Mouse (Mus musculus): ENCODE measurements around the gene Ank2. TPM values are rescaled to one million over a fixed set of nuclear protein-coding genes. Genes with fewer than 3 reads are reported as not detected.
"Not testable (repeated sequence)": the region's sequence is repeated elsewhere in the genome, so short reads cannot be mapped to it uniquely, and the experiment has no call there.

Gene Ank2
- polyA plus RNA-seq, 1 experiment = not detected

DNA sequence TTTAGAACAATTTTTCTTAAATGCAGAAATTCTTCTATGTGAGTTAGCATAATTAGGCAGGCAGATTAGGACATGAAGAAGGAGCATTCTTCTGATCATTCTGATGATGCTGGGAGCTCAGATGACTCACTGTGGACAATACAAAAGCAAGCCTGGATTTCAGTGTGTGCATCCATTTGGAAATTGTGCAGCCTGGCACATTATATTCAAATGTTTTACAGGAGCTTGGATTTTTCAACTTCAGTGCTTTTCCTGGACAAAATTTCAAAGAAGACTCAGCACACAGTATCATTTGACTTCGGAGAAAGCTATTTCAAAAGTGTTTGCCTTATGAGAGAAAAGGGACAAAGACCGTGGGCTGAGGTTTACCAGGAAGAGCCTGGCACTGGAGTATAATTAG is 157.8 kb downstream of the Ank2 start:
- H3K4me1 ChIP-seq = no peaks in the 10 kb centered on the region
- H3K9me3 ChIP-seq = peaks cover 4% of the 10 kb centered on the region; the same call in 1 of the 2 replicates
- H3K36me3 ChIP-seq (replicated peaks; ENCODE audit: low read length) = no peaks in the 10 kb centered on the region
- no peak overlapping the region for H3K4me3 ChIP-seq (replicated peaks)
- TF ChIP-seq GATA1 (IDR thresholded peaks at IDR 0.05; ENCODE audit: borderline replicate concordance, low read length) = no peak
- TF ChIP-seq FLI1 (IDR thresholded peaks at IDR 0.05; ENCODE audit: low read length) = no peak
- H3K27me3 ChIP-seq (replicated peaks) = no peaks in the 10 kb centered on the region

DNA sequence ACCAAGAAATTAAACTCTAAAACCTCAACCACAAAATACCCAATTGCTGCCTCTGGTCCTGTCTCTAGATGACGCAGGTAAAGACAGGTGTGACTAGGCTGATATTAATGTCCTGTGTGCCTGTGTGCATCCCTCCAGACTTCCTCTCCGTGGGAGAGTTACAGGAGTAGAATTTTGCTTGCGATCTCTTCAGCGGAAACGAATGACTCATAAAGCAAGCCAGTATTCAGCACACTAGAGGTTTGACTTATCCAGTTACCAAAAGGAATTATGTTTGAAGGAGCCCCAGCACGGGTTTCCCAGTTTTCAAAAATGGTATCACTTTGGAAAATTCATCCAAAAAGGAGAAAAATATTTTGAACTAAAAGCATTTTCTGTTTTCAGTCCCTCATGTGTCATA is 164.3 kb downstream of the Ank2 start:
- H3K9me3 ChIP-seq = peaks cover 10% of the 10 kb centered on the region; the same call in 1 of the 2 replicates
- TF ChIP-seq GATA1 (IDR thresholded peaks at IDR 0.05; ENCODE audit: borderline replicate concordance, low read length) (no peak), FLI1 (IDR thresholded peaks at IDR 0.05; ENCODE audit: low read length) (no peak)
- H3K4me1 ChIP-seq = no peaks in the 10 kb centered on the region
- H3K27me3 ChIP-seq (replicated peaks) = no peaks in the 10 kb centered on the region
- no peak overlapping the region for H3K4me3 ChIP-seq (replicated peaks)
- no peaks in the 10 kb centered on the region for H3K36me3 ChIP-seq (replicated peaks; ENCODE audit: low read length)

DNA sequence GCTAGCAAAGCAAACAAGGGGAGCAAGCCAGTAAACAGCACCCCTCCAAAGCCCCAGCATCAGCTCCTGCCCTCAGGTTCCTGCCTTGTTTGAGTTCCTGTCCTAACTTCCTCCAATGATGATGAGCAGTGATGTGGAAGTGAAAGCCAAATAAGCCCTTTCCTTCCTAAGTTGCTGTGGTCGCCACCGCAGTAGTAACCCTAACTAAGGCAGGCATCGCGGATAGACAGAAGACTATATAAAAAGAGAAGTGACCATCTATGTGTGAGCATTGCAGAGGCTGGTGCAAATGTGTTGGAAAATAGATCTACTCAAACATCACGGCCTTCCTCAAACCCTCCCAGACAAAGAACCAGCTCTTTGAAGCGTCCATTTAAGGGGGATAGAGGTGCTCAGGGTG is 167.6 kb downstream of the Ank2 start:
- Histone ChIP-seq H3K27me3 (replicated peaks) (no peaks in the 10 kb centered on the region), H3K36me3 (replicated peaks; ENCODE audit: low read length) (no peaks in the 10 kb centered on the region), H3K4me1 (no peaks in the 10 kb centered on the region), H3K9me3 (peaks cover 10% of the 10 kb centered on the region; the same call in 1 of the 2 replicates), H3K4me3 (replicated peaks) (no peak overlapping the region)
- TF ChIP-seq FLI1 (IDR thresholded peaks at IDR 0.05; ENCODE audit: low read length) = no peak
- TF ChIP-seq GATA1 (IDR thresholded peaks at IDR 0.05; ENCODE audit: borderline replicate concordance, low read length) = no peak

DNA sequence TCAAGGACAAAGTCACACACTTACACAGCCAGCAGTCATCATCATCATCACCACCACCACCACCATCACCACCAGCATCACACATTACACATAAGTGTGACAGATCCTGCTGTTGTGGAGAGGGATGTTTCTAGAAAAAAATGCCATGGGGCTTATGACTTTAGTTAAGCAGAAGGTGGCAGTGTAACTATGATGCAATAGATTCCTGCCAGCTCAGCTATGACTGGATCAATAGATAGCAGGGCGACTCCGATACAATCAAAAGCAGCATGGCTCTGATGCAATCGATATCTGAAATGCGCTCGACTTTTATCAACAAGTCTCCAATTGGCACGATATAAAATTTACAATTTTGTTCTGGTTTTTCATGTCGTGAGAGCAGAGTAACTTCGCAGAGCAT is 172.8 kb downstream of the Ank2 start:
- H3K4me3 ChIP-seq (replicated peaks) = no peak overlapping the region
- TF ChIP-seq FLI1 (IDR thresholded peaks at IDR 0.05; ENCODE audit: low read length) (no peak), GATA1 (IDR thresholded peaks at IDR 0.05; ENCODE audit: borderline replicate concordance, low read length) (no peak)
- no peaks in the 10 kb centered on the region for H3K36me3 ChIP-seq (replicated peaks; ENCODE audit: low read length)
- H3K4me1 ChIP-seq = peaks cover 5% of the 10 kb centered on the region; the same call in 1 of the 2 replicates
- no peaks in the 10 kb centered on the region for H3K9me3 ChIP-seq
- no peaks in the 10 kb centered on the region for H3K27me3 ChIP-seq (replicated peaks)

DNA sequence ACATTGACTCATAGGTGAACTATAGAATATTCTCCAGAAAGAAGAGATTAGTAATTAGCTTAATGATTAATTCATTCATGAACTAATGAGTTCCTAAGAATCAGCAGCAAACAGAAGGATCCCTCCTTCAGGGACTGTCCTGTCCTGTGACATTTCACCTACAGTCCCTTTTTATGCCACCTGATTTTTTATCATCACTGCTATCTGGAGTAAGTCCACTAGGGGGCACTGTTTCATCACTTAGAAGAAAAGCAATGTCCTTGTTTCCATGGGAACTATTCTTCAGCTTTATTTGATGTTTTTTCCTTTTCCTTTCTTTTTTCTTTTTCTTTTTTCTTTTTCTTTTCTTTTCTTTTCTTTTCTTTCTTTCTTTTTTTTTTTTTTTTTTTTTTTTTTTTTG is 176.3 kb downstream of the Ank2 start:
- Histone ChIP-seq H3K27me3 (replicated peaks) (no peaks in the 10 kb centered on the region), H3K4me1 (peaks cover 5% of the 10 kb centered on the region; the same call in 1 of the 2 replicates), H3K36me3 (replicated peaks; ENCODE audit: low read length) (no peaks in the 10 kb centered on the region), H3K4me3 (replicated peaks) (no peak overlapping the region), H3K9me3 (no peaks in the 10 kb centered on the region)
- TF ChIP-seq GATA1 (IDR thresholded peaks at IDR 0.05; ENCODE audit: borderline replicate concordance, low read length) (no peak), FLI1 (IDR thresholded peaks at IDR 0.05; ENCODE audit: low read length) (no peak)

DNA sequence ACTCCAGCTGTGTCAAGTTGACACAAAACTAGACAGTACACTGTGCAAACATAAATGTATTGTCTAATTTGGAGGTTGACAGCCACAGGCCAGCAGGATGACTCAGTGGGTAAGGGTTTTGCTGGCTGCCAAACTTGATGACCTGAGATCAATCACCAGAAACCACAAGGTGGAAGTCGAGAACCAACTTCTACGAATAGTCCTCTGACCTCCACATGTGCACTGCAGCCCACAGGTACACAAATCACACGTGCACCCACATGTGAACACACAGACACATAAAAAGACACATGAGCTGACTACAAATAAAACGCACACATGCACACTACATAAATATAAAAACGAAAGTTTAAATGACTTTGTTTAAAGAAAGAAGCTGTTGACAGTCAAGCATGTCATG is 177.5 kb downstream of the Ank2 start:
- TF ChIP-seq GATA1 (IDR thresholded peaks at IDR 0.05; ENCODE audit: borderline replicate concordance, low read length) = no peak
- TF ChIP-seq FLI1 (IDR thresholded peaks at IDR 0.05; ENCODE audit: low read length) = no peak
- Histone ChIP-seq H3K36me3 (replicated peaks; ENCODE audit: low read length) (no peaks in the 10 kb centered on the region), H3K9me3 (no peaks in the 10 kb centered on the region), H3K4me1 (peaks cover 5% of the 10 kb centered on the region; the same call in 1 of the 2 replicates), H3K4me3 (replicated peaks) (no peak overlapping the region), H3K27me3 (replicated peaks) (no peaks in the 10 kb centered on the region)

DNA sequence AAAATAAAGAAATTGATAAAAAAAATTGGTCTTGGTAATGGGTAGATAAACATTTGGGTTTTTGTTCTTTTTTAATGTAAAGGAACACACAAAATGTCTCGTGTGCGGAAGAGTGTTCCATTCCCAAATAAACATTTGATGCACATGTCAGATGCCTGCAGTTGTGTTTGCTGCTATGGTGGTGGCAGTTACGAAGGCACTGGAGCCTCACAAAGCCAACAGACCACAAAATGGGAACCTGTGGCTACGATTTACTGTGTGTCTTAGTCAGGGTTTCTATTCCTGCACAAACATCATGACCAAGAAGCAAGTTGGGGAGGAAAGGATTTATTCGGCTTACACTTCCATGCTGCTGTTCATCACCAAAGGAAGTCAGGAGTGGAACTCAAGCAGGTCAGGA is 178.1 kb downstream of the Ank2 start:
- H3K4me3 ChIP-seq (replicated peaks); H3K4me1 ChIP-seq; H3K9me3 ChIP-seq; H3K36me3 ChIP-seq (replicated peaks; ENCODE audit: low read length); H3K27me3 ChIP-seq (replicated peaks): not testable (repeated sequence)

DNA sequence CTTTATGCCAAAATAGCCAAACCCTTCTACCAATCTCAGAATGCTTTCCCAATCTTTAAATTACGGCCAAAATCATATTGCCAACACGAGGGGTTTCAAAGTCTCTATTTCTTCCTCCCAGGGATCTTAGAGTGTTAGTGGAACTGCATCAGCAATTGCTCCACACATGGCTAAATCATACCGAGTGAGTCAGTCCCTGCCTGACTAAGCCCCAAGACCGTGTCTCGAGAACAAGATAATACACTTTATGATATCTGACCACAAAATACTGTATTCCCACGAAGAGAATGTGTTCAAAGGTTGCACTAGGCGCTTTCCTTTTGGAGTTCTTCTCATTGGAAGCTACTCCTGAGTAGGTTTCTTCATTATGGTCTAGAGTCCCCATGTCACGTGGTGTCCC is 178.8 kb downstream of the Ank2 start:
- no peak overlapping the region for H3K4me3 ChIP-seq (replicated peaks)

DNA sequence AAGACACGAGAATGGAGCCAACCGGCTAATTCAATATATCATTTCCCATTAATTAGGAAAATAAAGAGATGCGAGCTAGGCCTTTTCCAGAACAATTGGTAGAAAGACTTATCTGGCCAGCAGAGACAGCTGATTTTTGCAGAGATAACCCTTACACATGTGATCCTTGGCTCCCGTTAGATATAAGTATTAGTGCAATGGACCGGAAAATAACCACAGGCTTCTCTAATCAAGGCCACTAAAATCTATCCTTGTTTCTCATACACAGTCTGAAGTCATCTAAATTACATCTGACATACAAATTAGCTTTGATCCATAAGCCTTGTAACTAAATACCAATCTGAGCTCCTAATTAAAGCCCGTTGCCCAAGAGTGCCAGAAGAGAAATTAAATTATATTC is 181.5 kb downstream of the Ank2 start:
- Histone ChIP-seq H3K9me3 (no peaks in the 10 kb centered on the region), H3K27me3 (replicated peaks) (no peaks in the 10 kb centered on the region), H3K4me3 (replicated peaks) (no peak overlapping the region), H3K4me1 (no peaks in the 10 kb centered on the region), H3K36me3 (replicated peaks; ENCODE audit: low read length) (no peaks in the 10 kb centered on the region)
- no peak for TF ChIP-seq GATA1 (IDR thresholded peaks at IDR 0.05; ENCODE audit: borderline replicate concordance, low read length)
- TF ChIP-seq FLI1 (IDR thresholded peaks at IDR 0.05; ENCODE audit: low read length) = no peak

More for the DNA sequence above, 178.8 kb downstream of the Ank2 start:
- TF ChIP-seq FLI1 (IDR thresholded peaks at IDR 0.05; ENCODE audit: low read length) (no peak), GATA1 (IDR thresholded peaks at IDR 0.05; ENCODE audit: borderline replicate concordance, low read length) (no peak)
- Histone ChIP-seq H3K9me3 (no peaks in the 10 kb centered on the region), H3K27me3 (replicated peaks) (no peaks in the 10 kb centered on the region), H3K4me1 (peaks cover 5% of the 10 kb centered on the region; the same call in 1 of the 2 replicates), H3K36me3 (replicated peaks; ENCODE audit: low read length) (no peaks in the 10 kb centered on the region)

DNA sequence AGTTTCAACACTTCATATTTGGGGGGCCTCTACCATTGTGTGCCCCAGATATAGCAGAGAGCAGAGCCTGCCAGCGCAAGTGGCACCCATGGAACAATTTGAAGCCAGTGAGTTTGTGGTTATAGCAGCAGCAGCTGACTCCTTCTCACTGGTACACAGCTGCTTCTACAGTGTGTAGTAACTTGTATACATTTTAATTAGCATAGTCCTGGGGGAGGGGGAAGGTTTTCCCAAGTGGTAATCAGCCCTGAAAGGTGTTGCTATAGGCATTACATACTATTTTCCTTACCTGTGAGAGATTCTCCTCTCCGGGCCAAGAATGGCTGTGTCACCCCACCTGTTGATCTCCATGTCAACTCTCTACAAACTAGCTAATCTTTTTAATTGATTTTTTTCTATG is 182.4 kb downstream of the Ank2 start:
- no peaks in the 10 kb centered on the region for H3K9me3 ChIP-seq
- H3K4me1 ChIP-seq = no peaks in the 10 kb centered on the region
- no peak overlapping the region for H3K4me3 ChIP-seq (replicated peaks)
- no peaks in the 10 kb centered on the region for H3K36me3 ChIP-seq (replicated peaks; ENCODE audit: low read length)
- no peak for TF ChIP-seq GATA1 (IDR thresholded peaks at IDR 0.05; ENCODE audit: borderline replicate concordance, low read length)
- no peak for TF ChIP-seq FLI1 (IDR thresholded peaks at IDR 0.05; ENCODE audit: low read length)
- H3K27me3 ChIP-seq (replicated peaks) = no peaks in the 10 kb centered on the region

DNA sequence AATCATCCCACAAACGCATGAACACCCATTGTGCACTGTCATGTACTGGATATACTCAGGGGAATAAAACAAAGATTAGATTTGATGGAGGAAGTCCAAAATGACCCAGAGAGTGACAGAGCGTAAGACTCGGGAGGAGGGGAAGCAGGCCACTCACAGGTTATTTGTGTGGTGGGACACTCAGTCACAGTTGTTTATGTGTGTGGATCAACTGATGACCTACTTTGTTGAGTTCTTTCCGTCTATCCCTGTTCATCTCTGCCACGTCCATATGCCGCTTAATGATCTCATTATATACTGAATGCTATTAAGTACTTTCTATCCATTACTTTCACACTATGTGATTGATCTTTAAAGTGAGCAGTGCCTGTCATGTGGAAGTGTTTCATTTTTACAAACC is 187.6 kb downstream of the Ank2 start:
- H3K27me3 ChIP-seq (replicated peaks) = no peaks in the 10 kb centered on the region
- H3K9me3 ChIP-seq = no peaks in the 10 kb centered on the region
- no peak overlapping the region for H3K4me3 ChIP-seq (replicated peaks)
- H3K4me1 ChIP-seq = no peaks in the 10 kb centered on the region
- no peak for TF ChIP-seq FLI1 (IDR thresholded peaks at IDR 0.05; ENCODE audit: low read length)
- TF ChIP-seq GATA1 (IDR thresholded peaks at IDR 0.05; ENCODE audit: borderline replicate concordance, low read length) = no peak
- no peaks in the 10 kb centered on the region for H3K36me3 ChIP-seq (replicated peaks; ENCODE audit: low read length)
